Comparison of ENCODE assay signal across 8 mouse cellular contexts in genomic region chr4:45320159-45320816, GRCm38 (mm10). TPM values are rescaled to one million over a fixed set of nuclear protein-coding genes. Genes with fewer than 3 reads are reported as not detected.
DNase-seq lines count a peak whose midpoint lies in the region; ATAC-seq and TF ChIP-seq lines count a peak whose summit lies in the region.

No protein-coding gene starts in this region.

- peak overlapping the region; percentile 76 for H3K9ac ChIP-seq in CH12.LX (ENCODE audit: insufficient read depth, low read depth)
- peak overlapping the region; percentile 87 for H3K9ac ChIP-seq in forebrain, embryonic 11.5 days (ENCODE audit: low read length)
- peak overlapping the region; percentile 94 for H3K9ac ChIP-seq in heart, embryonic 16.5 days (ENCODE audit: low read length)
- H3K9ac ChIP-seq in liver, embryonic 14.5 days (replicated peaks), result peak overlapping the region; percentile 80
- peak overlapping the region; percentile 86 for H3K9ac ChIP-seq in stomach, embryonic 15.5 days

- dilution Hi-C loops in CH12.LX (cut with MboI; ENCODE audit: extremely low pct_ligation_motif_present, extremely low pct_unique_long_range_greater_than_20kb, low sequenced_read_pairs), result no loop called here

- H3K4me2 ChIP-seq in CH12.LX (ENCODE audit: insufficient read depth, low read depth, poor library complexity, severe bottlenecking), result peak overlapping the region; percentile 99
- H3K4me2 ChIP-seq in forebrain, embryonic 11.5 days (ENCODE audit: low read depth, low read length, severe bottlenecking), result peak overlapping the region; percentile 69
- H3K4me2 ChIP-seq in heart, embryonic 16.5 days (ENCODE audit: low read depth, low read length), result peak overlapping the region; percentile 78
- peak overlapping the region; percentile 78 for H3K4me2 ChIP-seq in liver, embryonic 14.5 days (ENCODE audit: low read depth)
- peak overlapping the region; percentile 74 for H3K4me2 ChIP-seq in stomach, embryonic 15.5 days

- peak overlapping the region; percentile 80 to 98 (median 98) for H3K4me3 ChIP-seq in CH12.LX (replicated peaks in 1 of 3; ENCODE audit: low read depth in 2 of 3, low read length in 2 of 3, poor library complexity in 1 of 3)
- H3K4me3 ChIP-seq in forebrain, embryonic 11.5 days (ENCODE audit: low read depth, low read length), result peak overlapping the region; percentile 94
- peak overlapping the region; percentile 93 for H3K4me3 ChIP-seq in heart, embryonic 16.5 days (ENCODE audit: low read length)
- peak overlapping the region; percentile 85 to 90 for H3K4me3 ChIP-seq in liver, embryonic 14.5 days (ENCODE audit: insufficient read depth in 1 of 2, low read depth in 2 of 2, low read length in 2 of 2)
- H3K4me3 ChIP-seq in stomach, embryonic 15.5 days (replicated peaks), result peak overlapping the region; percentile 99

- TF ChIP-seq RAD21 in CH12.LX (IDR thresholded peaks at IDR 0.05; ENCODE audit: low read depth, low read length), result no peak

- H3K27ac ChIP-seq in CH12.LX (ENCODE audit: insufficient read depth, low read depth), result peak overlapping the region; percentile 77
- H3K27ac ChIP-seq in forebrain, embryonic 11.5 days (ENCODE audit: low read depth, low read length), result peak overlapping the region; percentile 60
- H3K27ac ChIP-seq in heart, embryonic 16.5 days (ENCODE audit: low read length), result peak overlapping the region; percentile 84
- H3K27ac ChIP-seq in liver, embryonic 14.5 days, result peak overlapping the region; percentile 50
- peak overlapping the region; percentile 84 for H3K27ac ChIP-seq in stomach, embryonic 15.5 days

- peak; percentile 84 for DNase-seq in CH12.LX (ENCODE audit: extremely low read depth)
- peak; percentile 62 for DNase-seq in c-Kit-positive CD71-positive TER-119-negative erythroid progenitor cells, embryonic 14.5 days (ENCODE audit: low read depth)
- DNase-seq in forebrain, embryonic 11.5 days (ENCODE audit: low spot score), result peak; percentile 86
- DNase-seq in kidney, postnatal 25 days, result peak; percentile 88 to 94
- peak in 2 of 3 experiments; percentile 59 to 60 for DNase-seq in liver, embryonic 14.5 days (ENCODE audit: low read depth in 3 of 3, low spot score in 3 of 3)
- DNase-seq in neural tube, embryonic 10.5 days (ENCODE audit: extremely low spot score, low spot score), result peak; percentile 89

- H3K9me3 ChIP-seq in CH12.LX (replicated peaks; ENCODE audit: low read length), result no peaks in the 10 kb centered on the region
- no peaks in the 10 kb centered on the region; the same call in 1 of the 2 replicates for H3K9me3 ChIP-seq in forebrain, embryonic 11.5 days (ENCODE audit: control insufficient read depth, low read length)
- H3K9me3 ChIP-seq in heart, embryonic 16.5 days (replicated peaks; ENCODE audit: control insufficient read depth, low read length), result no peaks in the 10 kb centered on the region
- no peaks in the 10 kb centered on the region for H3K9me3 ChIP-seq in liver, embryonic 14.5 days (ENCODE audit: control insufficient read depth, low read length)
- no peaks in the 10 kb centered on the region for H3K9me3 ChIP-seq in stomach, embryonic 15.5 days

- in situ Hi-C loops in CH12.LX (cut with MboI; ENCODE audit: low pct_ligation_motif_present, low pct_unique_long_range_greater_than_20kb, low sequenced_read_pairs), result no loop called here

- peaks cover 23 to 34% of the 10 kb centered on the region in 2 experiments for H3K36me3 ChIP-seq in CH12.LX (replicated peaks in 1 of 2; ENCODE audit: control insufficient read depth in 1 of 2, insufficient read depth in 1 of 2, low read length in 1 of 2)
- H3K36me3 ChIP-seq in forebrain, embryonic 11.5 days (ENCODE audit: control insufficient read depth, insufficient read depth, low read length), result no peaks in the 10 kb centered on the region; the same call in 1 of the 2 replicates
- peaks cover 6% of the 10 kb centered on the region; the same call in 1 of the 2 replicates for H3K36me3 ChIP-seq in heart, embryonic 16.5 days (ENCODE audit: control insufficient read depth, insufficient read depth)
- peaks cover 15% of the 10 kb centered on the region for H3K36me3 ChIP-seq in liver, embryonic 14.5 days (replicated peaks; ENCODE audit: control insufficient read depth, insufficient read depth, low read depth)
- 0 out of 2 replicates have a peak, but pooled peaks cover 5% of the 10 kb centered on the region for H3K36me3 ChIP-seq in stomach, embryonic 15.5 days

- no peak for TF ChIP-seq EP300 in CH12.LX (IDR thresholded peaks at IDR 0.05; ENCODE audit: low read length)
- no peak for TF ChIP-seq EP300 in liver, embryonic 14.5 days (IDR thresholded peaks at IDR 0.05; ENCODE audit: low read depth)

- WGBS in forebrain, embryonic 11.5 days, result under 1% methylated on average over 56 of the region's 56 CpGs
- WGBS in heart, embryonic 16.5 days, result under 1% methylated on average over 56 of the region's 56 CpGs
- WGBS in liver, embryonic 14.5 days (ENCODE audit: insufficient replicate concordance), result under 1% methylated on average over 56 of the region's 56 CpGs
- WGBS in stomach, embryonic 15.5 days, result under 1% methylated on average over 56 of the region's 56 CpGs

- peaks cover 21% of the 10 kb centered on the region for H3K79me2 ChIP-seq in CH12.LX (replicated peaks; ENCODE audit: control insufficient read depth, extremely low read depth, insufficient read depth, poor library complexity, severe bottlenecking)

- no peak for TF ChIP-seq CTCF in CH12.LX (conservative IDR thresholded peaks at IDR 0.05 in 1 of 2, IDR thresholded peaks at IDR 0.05 in 1 of 2; ENCODE audit: low read depth in 2 of 2, low read length in 2 of 2)
- TF ChIP-seq CTCF in liver, embryonic 14.5 days (IDR thresholded peaks at IDR 0.05; ENCODE audit: low read depth), result no peak

- ATAC-seq in forebrain, embryonic 11.5 days (replicated peaks; ENCODE audit: low FRiP score), result peak; percentile 79
- ATAC-seq in heart, embryonic 16.5 days (replicated peaks; ENCODE audit: extremely low read depth, insufficient read depth, low FRiP score), result peak; percentile 83
- ATAC-seq in liver, embryonic 14.5 days (ENCODE audit: insufficient read depth), result peak; percentile 87
- ATAC-seq in stomach, embryonic 15.5 days (ENCODE audit: insufficient read depth, low FRiP score, low read depth), result peak; percentile 81

- H3K4me1 ChIP-seq in CH12.LX (ENCODE audit: control insufficient read depth in 1 of 2, insufficient read depth in 2 of 2), result peaks cover 9 to 21% of the 10 kb centered on the region in 2 experiments; a peak in 3 of 4 replicates
- 0 out of 2 replicates have a peak, but pooled peaks cover 1% of the 10 kb centered on the region for H3K4me1 ChIP-seq in forebrain, embryonic 11.5 days (replicated peaks; ENCODE audit: control insufficient read depth, insufficient read depth, low read length)
- peaks cover 12% of the 10 kb centered on the region for H3K4me1 ChIP-seq in heart, embryonic 16.5 days (ENCODE audit: control insufficient read depth, insufficient read depth, low read length)
- H3K4me1 ChIP-seq in liver, embryonic 14.5 days (replicated peaks; ENCODE audit: control insufficient read depth in 2 of 2, insufficient read depth in 2 of 2, low read length in 1 of 2), result peaks cover 10 to 13% of the 10 kb centered on the region in 2 experiments
- H3K4me1 ChIP-seq in stomach, embryonic 15.5 days, result peaks cover 8% of the 10 kb centered on the region; the same call in 1 of the 2 replicates

- TF ChIP-seq POLR2A in CH12.LX (IDR thresholded peaks at IDR 0.05; ENCODE audit: low read depth, low read length), result peak; percentile 94

- H3K27me3 ChIP-seq in CH12.LX (replicated peaks), result peaks cover 2% of the 10 kb centered on the region
- 0 out of 2 replicates have a peak, but pooled peaks cover 2% of the 10 kb centered on the region for H3K27me3 ChIP-seq in forebrain, embryonic 11.5 days (ENCODE audit: control insufficient read depth, insufficient read depth, low read length)
- H3K27me3 ChIP-seq in heart, embryonic 16.5 days (ENCODE audit: control insufficient read depth, insufficient read depth, low read length), result no peaks in the 10 kb centered on the region
- no peaks in the 10 kb centered on the region for H3K27me3 ChIP-seq in liver, embryonic 14.5 days (ENCODE audit: control insufficient read depth, insufficient read depth, low read length)
- no peaks in the 10 kb centered on the region for H3K27me3 ChIP-seq in stomach, embryonic 15.5 days (replicated peaks)

TF ChIP-seq in CH12.LX, 34 proteins besides CTCF, POLR2A, EP300 and RAD21 (continues in another document):
- no peak for TF ChIP-seq MAX (IDR thresholded peaks at IDR 0.05; ENCODE audit: low read length)
- peak; percentile 96 for TF ChIP-seq ELF1 (IDR thresholded peaks at IDR 0.05; ENCODE audit: low read depth, low read length)

RNA-seq across cellular contexts. Expression of gene Dcaf10, which starts 21.6 kb away (rescaled TPM):
- 6.8 and 8.7 TPM in 2 replicates for total RNA-seq in CH12.LX (2012; rRNA removed)
- 11.5 and 11.6 TPM in 2 replicates for total RNA-seq in CH12.LX (2014; rRNA removed)
- 11.1 and 12.2 TPM in 2 replicates for polyA plus RNA-seq in CH12.LX (2012; ENCODE audit: insufficient read length, low read depth)
- 12.3 and 12.6 TPM in 2 replicates for polyA plus RNA-seq in forebrain, embryonic 11.5 days (2014; fragmentation: Nextera tagmentation; extraction: Ambion mirVana)
- polyA plus RNA-seq in heart, embryonic 16.5 days (2015; fragmentation: Nextera tagmentation; extraction: Ambion mirVana), result 6.7 and 7.5 TPM in 2 replicates
- polyA plus RNA-seq in liver, embryonic 14.5 days (2012; rRNA removed), result 4.0 TPM in 2 replicates
- 6.8 and 7.9 TPM in 2 replicates for polyA plus RNA-seq in liver, embryonic 14.5 days (2014; fragmentation: Nextera tagmentation; extraction: Ambion mirVana)
- 10.7 and 12.4 TPM in 2 replicates for polyA plus RNA-seq in stomach, embryonic 15.5 days (2015; fragmentation: Nextera tagmentation; extraction: Ambion mirVana)

RNA-seq across cellular contexts. Expression of gene Exosc3, which starts 22.2 kb away (rescaled TPM):
- total RNA-seq in CH12.LX (2012; rRNA removed) (165 and 176 TPM in 2 replicates), CH12.LX (2014; rRNA removed) (213 and 222 TPM in 2 replicates)
- 255 and 317 TPM in 2 replicates for polyA plus RNA-seq in CH12.LX (2012; ENCODE audit: insufficient read length, low read depth)
- 98.0 and 113 TPM in 2 replicates for polyA plus RNA-seq in forebrain, embryonic 11.5 days (2014; fragmentation: Nextera tagmentation; extraction: Ambion mirVana)
- 37.4 and 50.6 TPM in 2 replicates for polyA plus RNA-seq in heart, embryonic 16.5 days (2015; fragmentation: Nextera tagmentation; extraction: Ambion mirVana)
- polyA plus RNA-seq in liver, embryonic 14.5 days (2012; rRNA removed), result 22.9 and 31.6 TPM in 2 replicates
- 57.2 and 59.7 TPM in 2 replicates for polyA plus RNA-seq in liver, embryonic 14.5 days (2014; fragmentation: Nextera tagmentation; extraction: Ambion mirVana)
- 81.8 and 85.5 TPM in 2 replicates for polyA plus RNA-seq in stomach, embryonic 15.5 days (2015; fragmentation: Nextera tagmentation; extraction: Ambion mirVana)

RNA-seq across cellular contexts. Expression of gene Trmt10b, which starts 23.4 kb away (rescaled TPM):
- total RNA-seq in CH12.LX (2012; rRNA removed), result 6.2 and 7.6 TPM in 2 replicates
- 9.5 and 11.5 TPM in 2 replicates for total RNA-seq in CH12.LX (2014; rRNA removed)
- polyA plus RNA-seq in CH12.LX (2012; ENCODE audit: insufficient read length, low read depth), result 13.4 and 20.5 TPM in 2 replicates
- polyA plus RNA-seq in forebrain, embryonic 11.5 days (2014; fragmentation: Nextera tagmentation; extraction: Ambion mirVana), result 14.1 and 15.4 TPM in 2 replicates
- polyA plus RNA-seq in heart, embryonic 16.5 days (2015; fragmentation: Nextera tagmentation; extraction: Ambion mirVana), result 8.7 and 10.1 TPM in 2 replicates
- polyA plus RNA-seq in liver, embryonic 14.5 days (2012; rRNA removed), result 1.3 and 2.5 TPM in 2 replicates
- polyA plus RNA-seq in liver, embryonic 14.5 days (2014; fragmentation: Nextera tagmentation; extraction: Ambion mirVana), result 4.8 and 5.7 TPM in 2 replicates
- polyA plus RNA-seq in stomach, embryonic 15.5 days (2015; fragmentation: Nextera tagmentation; extraction: Ambion mirVana), result 14.5 and 14.8 TPM in 2 replicates

Comparison
In these comparisons a context has a peak if more than half of its experiments do, and no peak if none do; other contexts are left out.
1. Peak in every context shown above with its lines: DNase-seq, ATAC-seq, H3K4me3 ChIP-seq and H3K27ac ChIP-seq.